Mouse (Mus musculus) fibroblast of lung, adult 2 months (primary cell): ENCODE data around the gene Eid2b.
"Not testable (repeated sequence)": the region's sequence is repeated elsewhere in the genome, so short reads cannot be mapped to it uniquely, and the experiment has no call there.

Experiments used
- DNase-seq: peaks from one replicate; pipeline ENCODE4 v3.0.0-alpha.2; 2011; ENCODE audit warnings: low read depth

The Eid2b gene

DNA sequence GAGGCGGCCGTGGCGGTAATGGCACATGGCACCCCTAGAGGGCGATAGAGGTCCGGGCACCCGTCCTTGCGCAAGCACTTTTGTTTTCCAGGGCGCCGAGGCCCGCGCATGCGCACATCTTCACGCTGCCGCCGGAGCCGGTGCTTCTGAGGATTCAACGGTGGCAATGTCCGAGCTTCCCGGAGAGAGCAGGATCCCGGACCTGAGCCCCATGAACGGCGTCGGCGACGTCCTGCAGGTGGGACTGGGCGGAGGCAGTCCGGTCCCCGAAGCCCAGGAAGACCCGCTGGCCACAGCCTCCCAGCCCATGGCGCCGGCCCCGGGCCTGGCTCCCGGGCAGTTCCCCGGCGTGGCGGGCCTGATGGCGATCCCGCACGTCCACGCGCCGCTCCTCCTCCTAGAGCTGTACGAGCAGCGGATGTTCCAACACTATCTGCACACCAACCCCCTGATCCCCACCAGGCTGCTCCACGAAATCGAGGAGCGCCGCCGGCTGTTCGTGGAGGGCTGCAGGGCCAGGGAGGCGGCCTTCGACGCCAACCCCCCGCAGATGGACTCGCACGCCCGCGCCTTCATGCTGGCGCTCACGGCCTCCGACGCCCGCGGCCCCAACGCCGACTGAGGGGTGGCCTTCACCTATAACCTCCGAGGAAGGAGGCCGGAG lies at the start of gene Eid2b:
Gene Eid2b, plus strand, starts transcription at position 125 of the 664 bp plus-strand sequence.
- DNase-seq: peak; percentile 77

DNA sequence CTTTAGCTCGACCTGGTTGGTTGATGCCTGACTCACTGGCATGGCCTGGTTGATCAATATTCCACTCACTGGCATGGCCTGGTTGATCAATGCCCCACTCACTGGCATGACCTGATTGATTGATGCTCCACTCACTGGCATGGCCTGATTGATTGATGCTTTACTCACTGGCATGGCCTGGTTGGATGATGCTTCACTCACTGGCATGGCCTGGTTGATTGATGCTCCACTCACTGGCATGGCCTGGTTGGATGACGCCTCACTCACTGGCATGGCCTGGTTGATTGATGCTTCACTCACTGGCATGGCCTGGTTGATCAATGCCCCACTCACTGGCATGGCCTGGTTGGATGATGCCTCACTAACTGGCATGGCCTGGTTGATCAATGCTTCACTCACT lies 33.6 kb upstream of the Eid2b start:
- DNase-seq: not testable (repeated sequence)

DNA sequence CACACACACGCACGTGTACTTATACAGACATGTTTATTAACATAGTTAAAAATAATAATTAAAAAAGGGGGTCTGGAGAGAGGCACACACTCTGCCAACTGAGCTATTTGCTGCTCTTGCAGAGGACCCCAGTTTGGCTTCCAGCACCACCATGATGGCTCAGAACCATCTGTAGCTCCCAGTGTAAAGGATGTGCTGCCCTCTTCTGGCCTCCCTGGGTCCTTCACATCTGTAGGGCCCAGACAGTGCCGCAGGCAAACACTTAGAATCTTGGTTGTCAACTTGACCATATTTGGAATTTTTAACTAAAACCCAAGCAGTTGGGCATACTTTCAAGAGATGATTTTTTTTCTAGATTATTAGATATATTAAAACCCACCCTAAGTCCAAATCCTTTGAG lies 28.6 kb upstream of the Eid2b start:
- no peak for DNase-seq

DNA sequence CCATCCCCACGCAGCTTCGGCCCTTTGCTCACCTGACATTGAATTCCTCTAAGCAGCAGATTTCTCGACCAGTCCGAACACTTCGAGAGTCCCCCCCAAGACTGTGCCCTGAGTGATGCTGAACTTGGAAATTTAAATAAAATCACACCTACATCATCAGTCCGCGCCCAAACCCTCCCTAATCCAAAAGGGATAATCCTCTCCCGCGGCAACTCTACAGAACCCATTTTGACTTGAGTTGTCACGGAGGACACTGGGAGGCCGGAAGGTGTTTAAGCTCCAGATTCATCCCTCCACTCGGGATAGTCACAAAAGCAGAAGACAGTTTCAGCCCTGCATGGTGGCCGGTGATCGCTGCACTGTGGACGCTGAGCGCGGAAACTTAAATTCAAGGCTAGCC lies 25.6 kb upstream of the Eid2b start:
- DNase-seq: no peak

DNA sequence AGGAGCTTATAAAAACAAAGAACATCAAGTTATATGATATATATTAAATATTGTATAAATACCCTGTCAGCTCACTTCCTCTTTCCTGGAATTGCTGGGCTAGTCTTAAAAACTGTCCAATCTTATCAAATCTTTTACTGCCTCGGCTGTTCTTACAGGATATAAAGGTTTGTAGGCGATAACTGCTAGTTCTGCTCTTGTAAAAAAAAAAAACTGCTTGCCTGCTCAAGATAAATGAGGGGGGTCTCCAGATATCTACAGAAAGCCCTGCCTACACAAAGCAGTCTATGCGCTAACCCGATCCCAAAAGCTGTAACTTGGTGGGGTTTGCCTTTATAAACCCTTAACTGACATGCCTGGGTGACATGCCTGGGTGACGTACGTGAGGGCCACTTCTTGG lies 22.9 kb upstream of the Eid2b start:
- no peak for DNase-seq

DNA sequence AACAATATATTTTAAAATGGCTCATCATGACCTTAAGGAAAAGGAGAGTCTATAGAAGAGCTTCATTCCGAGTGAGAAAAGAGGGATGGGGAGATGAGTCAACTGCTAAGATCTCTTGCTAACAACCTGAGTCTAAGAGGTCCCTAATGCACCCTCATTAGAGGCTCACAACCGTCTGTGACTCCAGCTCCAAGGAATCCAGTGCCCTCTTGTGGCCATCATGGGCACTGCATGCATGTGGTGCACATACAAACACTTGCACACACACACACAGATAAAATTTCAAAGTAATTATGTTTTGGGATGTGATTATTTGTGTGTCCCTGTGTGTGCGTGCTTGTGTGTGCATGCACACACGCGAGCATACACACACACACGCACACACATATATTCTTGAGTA lies 22.1 kb upstream of the Eid2b start:
- no peak for DNase-seq

DNA sequence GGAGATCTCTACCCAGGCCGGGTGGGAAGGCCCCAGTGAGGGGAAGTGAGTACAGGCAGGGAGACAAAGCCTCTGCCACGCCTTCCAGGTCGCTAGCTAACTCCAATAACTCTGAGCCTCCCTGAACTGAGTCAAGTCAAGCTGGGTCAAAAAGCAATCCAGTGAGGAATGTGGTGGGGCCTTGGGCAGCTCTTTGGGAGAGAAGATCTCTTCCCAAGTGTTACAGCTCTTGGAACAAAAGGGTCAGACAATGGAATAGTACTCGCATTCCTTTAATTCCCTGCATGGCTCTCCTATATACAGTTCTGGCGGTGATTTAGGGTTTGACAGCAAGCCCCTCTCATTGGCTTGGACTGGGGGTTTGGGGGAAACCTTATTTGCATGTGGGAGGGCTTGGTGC lies 14.7 kb upstream of the Eid2b start:
- no peak for DNase-seq

DNA sequence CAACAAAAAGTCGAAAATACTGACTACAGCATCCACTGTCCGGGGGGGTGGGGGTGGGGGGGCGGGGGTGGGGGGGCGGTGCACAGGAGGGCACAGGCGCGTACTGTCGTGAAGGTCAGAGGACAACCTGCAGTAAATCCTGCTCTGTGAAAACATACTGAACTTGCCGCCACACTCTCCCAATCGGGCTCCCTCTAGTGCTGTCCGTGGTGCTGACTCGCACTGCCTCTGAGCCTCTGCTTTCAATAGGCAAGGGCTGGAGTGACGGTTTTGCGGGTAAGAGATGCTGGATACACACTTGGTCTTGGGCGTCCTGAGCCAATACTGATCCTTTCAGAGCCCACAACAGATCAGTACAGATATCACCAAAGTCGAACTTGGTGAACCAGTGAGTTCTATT lies 13.8 kb upstream of the Eid2b start:
- DNase-seq: no peak

DNA sequence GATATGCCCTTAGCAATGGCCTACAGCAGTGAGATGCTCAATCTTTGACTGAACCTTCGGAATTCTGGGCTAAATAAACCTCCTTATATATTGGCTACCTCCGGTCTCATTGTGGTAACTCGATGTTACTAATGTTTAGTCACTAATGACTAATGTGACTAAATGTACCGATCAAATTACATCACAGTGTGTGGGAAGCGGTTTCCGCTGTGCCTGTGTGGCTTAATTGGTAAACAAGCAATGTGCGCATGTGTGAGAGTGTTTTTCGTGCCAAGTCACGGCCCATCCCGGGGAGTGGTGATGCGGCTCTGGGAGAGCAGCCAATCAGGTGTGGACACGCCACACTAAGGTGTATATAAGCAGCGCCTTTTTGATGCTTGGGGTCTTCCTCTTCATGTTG lies 12.1 kb upstream of the Eid2b start:
- no peak for DNase-seq

DNA sequence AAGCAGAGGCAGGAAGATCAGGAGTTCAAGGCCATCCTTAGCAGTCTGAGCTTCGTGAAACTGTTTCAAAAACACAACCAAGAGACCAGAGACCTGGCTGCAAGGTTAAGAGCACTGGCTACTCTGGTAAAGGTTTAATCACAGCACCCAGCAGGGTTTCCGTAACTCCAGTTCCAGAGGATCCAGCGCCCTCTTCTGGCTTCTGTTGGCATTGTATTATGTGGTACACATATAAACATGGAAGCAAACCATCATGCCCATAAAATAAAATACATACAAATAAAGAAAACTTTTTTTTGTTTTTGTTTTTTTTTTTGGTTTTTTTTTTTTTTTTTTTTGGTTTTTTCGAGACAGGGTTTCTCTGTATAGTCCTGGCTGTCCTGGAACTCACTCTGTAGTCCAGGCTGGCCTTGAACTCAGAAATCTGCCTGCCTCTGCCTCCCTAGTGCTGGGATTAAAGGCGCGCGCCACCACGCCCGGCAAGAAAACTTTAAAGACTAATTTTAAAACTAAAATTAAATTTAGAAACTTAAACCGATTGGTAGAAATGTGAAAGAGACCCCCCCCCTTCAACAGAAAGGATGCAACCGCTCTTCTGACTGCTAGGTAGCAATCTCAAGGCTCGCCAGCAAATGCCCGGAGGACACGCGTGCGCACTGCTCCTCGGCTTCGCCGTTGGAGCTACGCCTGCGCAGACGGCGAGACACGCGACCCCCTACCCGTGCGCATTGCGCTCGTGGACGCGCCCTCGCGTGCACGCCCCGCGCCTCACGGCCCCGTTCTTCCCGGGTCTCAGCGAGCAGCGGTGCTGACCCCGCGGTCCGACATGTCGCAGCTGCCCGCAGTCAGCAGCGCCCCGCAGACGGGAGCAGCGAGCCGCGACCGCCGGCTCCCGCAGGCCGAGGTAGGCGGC lies 10.2 kb upstream of the Eid2b start, which contains the start of gene Eid2:
Gene Eid2, plus strand, starts transcription at position 753 of the 913 bp plus-strand sequence.
- DNase-seq: peak; percentile 72

DNA sequence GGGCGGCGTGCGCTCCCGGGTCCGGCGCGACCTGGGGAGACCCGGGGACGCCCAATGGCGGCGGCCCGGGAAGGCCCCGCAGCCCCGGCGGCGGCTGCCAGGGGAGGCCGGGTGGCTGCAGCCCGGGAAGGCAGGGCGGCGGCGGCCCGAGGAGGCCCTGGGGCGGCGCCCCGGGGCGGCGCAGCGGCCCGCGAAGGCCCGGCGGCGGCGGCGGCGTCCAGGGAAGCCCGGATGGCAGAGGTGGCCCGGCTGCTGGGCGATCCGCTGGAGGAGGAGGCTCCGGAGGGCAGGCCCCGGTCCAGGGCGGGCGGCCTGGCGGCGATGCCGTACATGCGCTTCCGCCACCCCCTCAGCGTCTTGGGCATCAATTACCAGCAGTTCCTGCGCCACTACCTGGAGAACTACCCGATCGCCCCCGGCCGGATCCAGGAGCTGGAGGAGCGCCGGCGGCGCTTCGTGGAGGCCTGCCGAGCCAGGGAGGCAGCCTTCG lies 9.5 kb upstream of the Eid2b start:
- DNase-seq: no peak

DNA sequence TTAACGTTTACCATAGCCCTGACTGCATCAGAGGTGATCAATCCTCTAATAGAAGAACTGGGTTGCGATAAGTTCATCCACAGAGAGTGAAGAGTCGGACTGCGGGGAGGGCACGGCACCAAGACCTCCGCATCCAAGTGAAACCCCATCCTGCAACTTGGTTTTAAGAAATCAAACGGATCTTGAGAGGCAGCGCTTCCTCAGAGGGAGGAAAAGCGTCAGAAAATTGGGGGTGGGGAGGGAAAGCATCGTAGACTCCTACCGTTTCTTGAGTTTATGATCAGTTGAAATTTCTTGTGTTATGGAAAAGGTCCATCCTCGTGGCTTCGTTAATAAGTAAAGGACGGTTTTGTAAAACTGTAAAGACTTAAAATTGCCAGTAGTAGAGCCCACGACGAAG lies 9.0 kb upstream of the Eid2b start:
- DNase-seq: no peak

DNA sequence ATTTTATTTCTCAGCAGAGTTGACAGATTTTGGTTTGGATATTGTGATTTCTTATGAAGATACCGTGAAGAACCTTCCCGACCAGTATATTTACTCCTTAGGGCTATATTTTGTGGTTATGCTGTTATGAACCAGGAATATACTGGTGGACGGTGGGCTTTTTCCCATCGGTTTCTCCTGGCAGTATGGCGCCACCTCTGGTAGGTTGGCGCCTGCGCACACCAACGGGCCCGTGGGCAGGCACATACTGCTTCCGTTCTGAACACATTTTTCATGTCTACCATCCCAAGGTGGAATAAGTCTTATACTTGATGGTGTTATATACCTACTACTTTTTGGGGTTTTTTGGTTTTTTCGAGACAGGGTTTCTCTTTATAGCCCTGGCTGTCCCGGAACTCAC lies 8.2 kb upstream of the Eid2b start:
- DNase-seq: no peak

DNA sequence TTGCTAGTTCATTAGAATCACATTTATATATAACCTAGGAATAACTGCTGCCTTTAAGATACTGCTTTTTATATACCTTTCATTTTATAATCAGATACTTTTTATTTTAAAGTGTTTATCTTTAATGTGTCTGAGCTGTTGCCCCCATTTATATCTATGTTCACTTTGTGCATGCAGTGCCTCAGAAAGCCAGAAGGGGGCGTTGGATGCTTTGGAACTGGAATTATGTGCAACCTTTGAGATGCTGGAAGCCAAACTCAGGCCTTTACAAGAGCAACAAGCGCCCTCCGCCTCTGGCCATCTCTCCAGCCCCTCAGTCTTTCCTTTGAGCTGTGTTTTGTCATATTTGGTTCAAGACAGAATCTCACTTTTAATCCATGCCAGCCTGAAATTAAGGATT lies 5.8 kb upstream of the Eid2b start:
- DNase-seq: no peak

DNA sequence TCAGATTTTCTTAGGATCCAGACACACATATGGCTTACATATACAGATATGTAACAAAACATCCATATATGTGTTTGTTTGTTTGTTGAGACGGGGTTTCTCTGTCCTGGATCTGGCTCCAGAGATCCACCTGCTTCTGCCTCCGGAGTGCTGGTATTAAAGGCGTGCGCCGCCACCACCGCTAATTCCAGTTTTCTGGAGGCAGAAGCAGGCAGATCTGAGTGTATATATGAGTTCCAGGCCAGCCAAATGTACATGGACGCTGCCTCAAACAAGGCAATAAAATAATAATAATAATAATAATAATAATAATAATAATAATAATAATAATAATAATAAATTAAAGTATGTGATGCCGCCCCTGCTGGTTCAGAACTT lies 313 bp upstream of the Eid2b start:
- DNase-seq: no peak

DNA sequence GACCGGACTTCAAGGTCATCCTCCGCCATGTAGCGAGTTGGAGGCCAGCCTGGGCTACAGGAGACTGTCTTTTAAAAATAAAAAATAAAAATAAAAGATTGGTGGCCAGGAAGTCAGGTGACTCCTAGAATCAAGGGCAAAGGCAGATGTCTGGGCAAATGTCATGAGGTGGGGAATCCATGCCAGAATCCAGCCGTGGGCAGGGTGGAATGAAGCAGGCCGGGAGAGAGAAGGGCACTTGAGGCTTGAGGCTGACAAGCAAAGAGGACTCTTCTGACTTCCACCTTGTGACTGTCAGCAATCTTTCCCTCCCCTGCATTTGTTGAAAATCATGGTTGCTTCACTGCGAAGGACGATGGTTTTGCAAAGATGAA lies 727 bp downstream of the Eid2b start:
- no peak for DNase-seq

DNA sequence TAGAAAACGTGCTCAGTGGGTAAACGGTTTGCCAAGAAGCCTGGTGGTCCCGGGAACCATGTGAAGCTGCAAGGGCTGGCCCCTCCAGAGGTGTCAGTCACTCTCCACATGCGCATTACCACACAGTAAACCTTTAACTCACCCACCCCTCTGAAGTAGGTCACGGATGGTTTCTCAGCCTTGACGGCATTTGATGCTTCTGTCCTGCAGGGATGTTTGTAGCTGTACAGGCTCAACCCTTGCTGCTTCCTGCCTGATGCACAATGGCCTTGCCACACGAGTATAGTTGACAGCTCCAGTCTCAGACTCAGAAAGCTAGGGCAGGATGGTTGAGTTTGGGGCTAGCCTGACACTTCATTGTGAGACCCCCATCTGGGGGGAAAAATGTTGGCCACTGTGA lies 3.1 kb downstream of the Eid2b start:
- no peak for DNase-seq

DNA sequence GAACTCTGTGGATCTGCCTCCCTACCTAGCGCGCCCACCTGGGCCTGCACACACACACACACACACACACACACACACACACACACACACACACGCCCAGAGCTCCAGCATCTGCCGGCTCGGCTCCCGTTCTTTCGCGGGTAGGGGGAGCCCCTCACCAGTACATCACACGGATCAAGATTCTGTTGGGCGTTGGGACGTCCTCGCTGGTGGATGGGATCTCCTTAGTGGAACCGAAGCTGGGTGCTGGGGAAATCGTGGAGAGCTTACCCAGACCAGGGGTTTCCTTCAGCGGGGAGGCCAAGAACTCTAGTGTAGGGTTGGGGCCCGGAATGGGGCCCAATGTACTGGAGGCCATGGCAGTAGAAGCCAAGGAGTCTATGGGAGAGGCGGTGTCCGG lies 12.6 kb downstream of the Eid2b start:
- DNase-seq: no peak

DNA sequence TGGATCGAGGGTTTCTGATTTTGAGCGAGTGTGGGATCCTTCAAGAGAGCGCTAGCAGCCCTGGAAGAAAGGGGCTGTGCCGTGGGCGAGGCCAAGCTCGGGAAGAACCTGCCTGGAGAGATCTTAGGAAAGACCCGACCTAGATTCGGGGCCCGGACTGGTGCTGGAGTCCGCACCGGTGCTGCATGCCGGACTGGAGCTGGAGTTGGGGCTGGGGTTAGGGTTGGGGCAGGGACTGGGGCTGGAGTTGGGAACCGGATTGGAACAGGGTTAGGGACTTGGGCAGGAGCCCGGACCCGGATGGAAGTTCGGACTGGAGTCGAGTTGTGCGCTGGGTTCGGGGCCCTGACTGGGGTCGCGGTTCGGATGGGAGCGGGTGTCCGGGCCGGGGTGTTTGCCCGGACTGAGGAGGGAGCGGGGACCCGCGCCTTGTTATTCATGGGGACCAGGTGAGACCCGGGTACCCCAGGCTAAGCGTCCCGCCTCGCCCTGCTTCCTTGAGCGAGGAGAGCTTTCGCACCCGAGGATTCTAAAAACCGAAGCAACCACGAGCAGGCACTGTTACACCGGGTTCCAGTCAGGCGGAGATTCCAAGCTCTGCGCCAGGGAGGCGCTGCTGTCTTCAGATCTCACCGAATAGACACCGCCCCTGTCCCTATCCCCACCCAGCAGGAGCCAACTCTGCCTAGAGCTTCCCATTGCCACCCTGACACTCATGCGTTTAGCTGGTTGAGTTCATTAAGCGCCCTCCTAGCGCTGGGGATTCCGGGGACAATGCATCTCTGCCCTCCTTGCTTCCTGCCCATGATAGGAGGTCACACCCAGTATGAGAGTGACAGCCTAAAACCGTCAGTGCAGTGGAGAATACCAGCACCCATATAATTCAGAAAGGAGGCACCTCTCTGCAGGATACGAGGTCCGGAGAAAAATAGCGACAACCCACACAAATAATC lies 13.4 kb downstream of the Eid2b start, which contains the start of gene Selenov:
Gene Selenov, minus strand, starts transcription at position 549 of the 953 bp plus-strand sequence.
- no peak for DNase-seq

DNA sequence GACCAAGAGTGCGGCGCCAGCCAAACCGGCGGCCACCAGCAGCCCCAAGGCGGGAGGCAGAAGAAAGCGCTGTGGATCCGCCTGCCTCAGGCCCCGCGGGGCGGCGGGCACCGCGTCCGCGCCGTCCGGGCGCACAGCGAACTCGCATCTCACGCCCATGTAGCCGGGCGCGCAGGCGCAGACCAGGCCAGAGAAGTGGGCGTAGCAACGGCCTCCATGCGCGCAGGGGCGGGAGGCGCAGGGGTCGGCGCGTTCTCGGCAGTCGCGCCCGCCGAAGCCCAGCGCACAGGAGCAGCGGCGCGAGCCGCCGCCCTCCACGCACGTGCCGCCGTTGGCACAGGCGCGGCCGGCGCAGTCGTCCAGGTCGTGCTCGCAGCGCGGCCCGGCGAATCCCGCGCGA lies 16.9 kb downstream of the Eid2b start:
- no peak for DNase-seq

DNA sequence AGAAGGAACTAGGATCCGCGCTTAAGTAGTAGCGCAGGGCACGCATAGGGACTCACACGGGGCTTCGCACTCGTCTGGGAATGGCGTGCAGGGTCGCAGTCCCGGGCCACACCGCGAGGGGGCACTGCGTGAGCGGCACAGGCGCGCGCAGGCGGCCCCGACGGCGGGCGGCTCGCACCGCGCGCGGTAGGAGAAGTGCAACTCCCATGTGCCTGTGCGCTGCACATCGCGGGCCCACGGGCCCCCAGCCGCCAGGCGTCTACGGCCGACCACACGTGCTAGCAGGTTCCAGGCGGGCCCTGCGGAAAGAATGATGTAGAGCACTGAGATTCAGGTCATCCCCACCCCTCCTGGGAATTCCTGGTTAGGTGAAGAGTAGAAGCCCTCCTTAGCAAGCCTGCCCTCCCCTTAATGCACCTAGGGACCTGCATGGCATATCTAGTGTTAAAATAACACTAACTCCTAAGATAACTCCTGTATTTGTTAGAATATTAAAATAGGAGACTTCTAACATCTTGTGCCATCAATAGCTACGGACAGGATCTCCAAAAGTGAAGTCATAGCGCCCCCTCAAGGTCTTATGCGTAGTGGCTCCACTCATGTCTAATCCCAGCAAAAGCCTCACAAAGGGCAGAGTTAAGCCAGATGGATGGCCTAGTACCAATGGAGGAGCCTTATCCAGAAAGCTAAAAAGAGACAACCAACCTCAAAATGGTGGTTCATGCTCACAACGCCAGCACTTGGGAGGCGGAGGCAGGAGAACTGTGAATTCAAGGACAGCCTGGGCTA lies 21.5 kb downstream of the Eid2b start:
- peak; percentile 20 for DNase-seq
